Mouse (Mus musculus) liver, embryonic 14.5 days (tissue): ENCODE results near the gene Tlr7.
"Not testable (repeated sequence)": the region's sequence is repeated elsewhere in the genome, so short reads cannot be mapped to it uniquely, and the experiment has no call there.

Experiments
- CTCF ChIP-seq: IDR thresholded peaks from 2 replicates; pipeline ENCODE4 v1.5.1; 2016; ENCODE audit warnings: antibody characterized with exemption, low read depth, control low read depth
- EP300 ChIP-seq: IDR thresholded peaks from 2 replicates; pipeline ENCODE4 v1.6.1; 2016; ENCODE audit warnings: antibody characterized with exemption, low read depth

GRCm38 (mm10) chrX:167302061-167302460 is 28.3 kb downstream of the Tlr7 start:
- not testable (repeated sequence) for TF ChIP-seq EP300, CTCF
